Mouse (Mus musculus) spleen, embryonic (tissue): ENCODE measurements at regions not wholly inside any gene's neighbourhood (a gene's known extent, or its start where the extent isn't known, plus 50 kb on each side); places are given as distances from the start of the nearest gene placed in this dataset.

ENCODE experiments used
- CTCF ChIA-PET: fragments of 350-600 bp; sonication (Branson Sonifier 250); formaldehyde crosslinking; loops from one replicate; lab custom pipeline; 2022; lab: Charles Lee

- CTCF ChIA-PET: no interaction called here
Observed at GRCm38 (mm10) chr2:138820489-138820888, 564.1 kb downstream of the Btbd3 start.

GRCm38 (mm10) chr2:138824873-138825272 lies 568.5 kb downstream of the Btbd3 start:
- CTCF ChIA-PET: no interaction called here

- CTCF ChIA-PET: no interaction called here
Observed at GRCm38 (mm10) chr2:138827813-138828570, 571.6 kb downstream of the Btbd3 start.

GRCm38 (mm10) chr2:138838846-138839245 lies 582.5 kb downstream of the Btbd3 start:
- CTCF ChIA-PET: no interaction called here

GRCm38 (mm10) chr2:138859121-138859520 lies 602.8 kb downstream of the Btbd3 start:
- CTCF ChIA-PET: no interaction called here

GRCm38 (mm10) chr2:138896563-138896962 lies 597.1 kb upstream of the Sptlc3 start:
- CTCF ChIA-PET: no interaction called here

- CTCF ChIA-PET: no interaction called here
Observed at GRCm38 (mm10) chr2:138897101-138897500, 596.6 kb upstream of the Sptlc3 start.

- CTCF ChIA-PET: no interaction called here
Observed at GRCm38 (mm10) chr2:138937165-138937564, 556.5 kb upstream of the Sptlc3 start.

GRCm38 (mm10) chr2:138939367-138939766 lies 554.3 kb upstream of the Sptlc3 start:
- CTCF ChIA-PET: no interaction called here

- CTCF ChIA-PET: no interaction called here
Observed at GRCm38 (mm10) chr2:138966110-138966790, 527.5 kb upstream of the Sptlc3 start.

GRCm38 (mm10) chr2:138974548-138974947 lies 519.2 kb upstream of the Sptlc3 start:
- CTCF ChIA-PET: no interaction called here

GRCm38 (mm10) chr2:138990031-138990430 lies 503.7 kb upstream of the Sptlc3 start:
- CTCF ChIA-PET: no interaction called here

GRCm38 (mm10) chr2:139032105-139032812 lies 461.5 kb upstream of the Sptlc3 start:
- CTCF ChIA-PET: no interaction called here

- CTCF ChIA-PET: no interaction called here
Observed at GRCm38 (mm10) chr2:139034800-139035199, 458.9 kb upstream of the Sptlc3 start.

GRCm38 (mm10) chr2:139041671-139042273 lies 451.9 kb upstream of the Sptlc3 start:
- CTCF ChIA-PET: no interaction called here

GRCm38 (mm10) chr2:139044684-139045083 lies 449.0 kb upstream of the Sptlc3 start:
- CTCF ChIA-PET: no interaction called here

GRCm38 (mm10) chr2:139055249-139055648 lies 438.5 kb upstream of the Sptlc3 start:
- CTCF ChIA-PET: no interaction called here

GRCm38 (mm10) chr2:139069276-139069961 lies 424.3 kb upstream of the Sptlc3 start:
- CTCF ChIA-PET: no interaction called here

- CTCF ChIA-PET: no interaction called here
Observed at GRCm38 (mm10) chr2:139071690-139072089, 422.0 kb upstream of the Sptlc3 start.

GRCm38 (mm10) chr2:139093487-139094066 lies 400.1 kb upstream of the Sptlc3 start:
- CTCF ChIA-PET: interaction anchor here (0.7 kb wide), 1 partner anchor 53 kb away, joined by 8 read pairs; no protein-coding TSS in a partner anchor

GRCm38 (mm10) chr2:139111669-139112068 lies 382.0 kb upstream of the Sptlc3 start:
- CTCF ChIA-PET: no interaction called here
